Mouse (Mus musculus) cerebral cortex, adult 2 months (tissue): ENCODE data around the gene Olfr763.

Source experiments
- WGBS: fragments of 180-500 bp; shearing (Covaris S2); methylation state at CpG from one replicate; pipeline ENCODE4 v1.1.7; 2018; 5-methylcytosine and 5-hydroxymethylcytosine counted together

Gene Olfr763

GRCm38 (mm10) chr10:129010288-129010841 lies at the start of gene Olfr763:
Gene Olfr763, plus strand, starts transcription at chr10:129010791.
- 49% methylated on average over 2 of the region's 2 CpGs for WGBS

DNA sequence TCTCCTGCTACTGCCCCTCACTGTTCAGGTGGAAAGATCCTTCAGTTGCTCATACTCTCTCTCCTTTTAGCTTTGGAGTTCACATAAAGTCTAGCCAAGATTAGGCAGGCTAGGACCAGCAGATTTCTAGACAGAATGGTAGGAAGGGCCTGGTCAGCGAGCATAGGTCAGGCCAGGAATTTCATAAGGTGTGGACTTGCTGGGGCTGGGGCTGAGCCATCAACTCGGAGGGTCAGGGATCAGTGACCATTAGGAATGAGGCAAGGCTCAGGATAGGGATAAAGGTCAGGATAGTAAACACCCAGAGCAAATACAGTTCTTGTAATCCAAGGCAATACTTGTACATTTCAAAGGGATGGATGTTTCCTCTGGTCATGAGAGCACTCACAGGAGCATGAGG lies 45.6 kb upstream of the Olfr763 start:
- 78% methylated on average over 2 of the region's 2 CpGs for WGBS

- 91% methylated on average over 6 of the region's 6 CpGs for WGBS
Observed at GRCm38 (mm10) chr10:128965871-128966270, 44.7 kb upstream of the Olfr763 start.

- 61% methylated on average over 1 of the region's 1 CpGs for WGBS
Observed at GRCm38 (mm10) chr10:128968341-128968749, 42.2 kb upstream of the Olfr763 start.

- WGBS: 51% methylated on average over 1 of the region's 1 CpGs
Observed at GRCm38 (mm10) chr10:128970740-128971250, 39.8 kb upstream of the Olfr763 start.

DNA sequence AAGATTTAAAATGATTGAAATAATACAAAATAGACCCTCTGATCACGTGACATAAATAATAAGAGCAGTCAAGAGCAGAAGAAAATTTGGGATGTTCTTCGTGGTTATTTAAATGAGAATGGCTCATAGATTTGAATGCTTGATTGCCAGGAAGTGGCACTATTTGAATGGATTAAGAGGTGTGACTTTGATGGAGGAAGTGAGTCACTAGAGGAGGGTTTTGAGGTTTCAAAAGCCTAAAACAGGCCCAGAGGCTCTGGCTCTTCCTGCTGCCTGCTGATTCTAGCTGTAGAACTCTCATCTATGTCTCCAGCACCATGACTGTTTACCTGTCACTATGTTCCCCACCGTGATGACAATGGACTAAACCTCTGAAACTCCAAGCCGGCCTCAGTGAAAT lies 37.8 kb upstream of the Olfr763 start:
- 81% methylated on average over 4 of the region's 4 CpGs for WGBS

DNA sequence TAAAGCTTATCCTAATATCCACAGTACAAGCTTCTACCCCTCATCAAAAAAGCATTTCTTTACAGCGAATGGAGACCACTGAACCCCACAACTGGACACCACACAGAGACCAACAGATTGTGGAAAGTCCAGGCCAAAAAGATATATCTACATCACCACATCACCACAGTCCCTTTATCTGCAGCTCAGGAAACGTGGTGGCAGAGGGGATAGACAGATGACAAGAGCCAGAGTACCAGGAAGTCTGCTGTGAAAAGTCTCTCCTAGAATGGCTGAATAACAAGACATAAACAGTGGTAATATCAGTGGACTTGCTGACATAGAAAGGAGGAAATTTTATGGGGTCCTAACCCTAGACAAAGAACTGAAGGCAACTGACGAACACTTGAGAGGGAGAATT lies 34.2 kb upstream of the Olfr763 start:
- WGBS: 91% methylated on average over 3 of the region's 3 CpGs

GRCm38 (mm10) chr10:128977522-128978114 lies 33.0 kb upstream of the Olfr763 start:
- 13% methylated on average over 9 of the region's 9 CpGs for WGBS

DNA sequence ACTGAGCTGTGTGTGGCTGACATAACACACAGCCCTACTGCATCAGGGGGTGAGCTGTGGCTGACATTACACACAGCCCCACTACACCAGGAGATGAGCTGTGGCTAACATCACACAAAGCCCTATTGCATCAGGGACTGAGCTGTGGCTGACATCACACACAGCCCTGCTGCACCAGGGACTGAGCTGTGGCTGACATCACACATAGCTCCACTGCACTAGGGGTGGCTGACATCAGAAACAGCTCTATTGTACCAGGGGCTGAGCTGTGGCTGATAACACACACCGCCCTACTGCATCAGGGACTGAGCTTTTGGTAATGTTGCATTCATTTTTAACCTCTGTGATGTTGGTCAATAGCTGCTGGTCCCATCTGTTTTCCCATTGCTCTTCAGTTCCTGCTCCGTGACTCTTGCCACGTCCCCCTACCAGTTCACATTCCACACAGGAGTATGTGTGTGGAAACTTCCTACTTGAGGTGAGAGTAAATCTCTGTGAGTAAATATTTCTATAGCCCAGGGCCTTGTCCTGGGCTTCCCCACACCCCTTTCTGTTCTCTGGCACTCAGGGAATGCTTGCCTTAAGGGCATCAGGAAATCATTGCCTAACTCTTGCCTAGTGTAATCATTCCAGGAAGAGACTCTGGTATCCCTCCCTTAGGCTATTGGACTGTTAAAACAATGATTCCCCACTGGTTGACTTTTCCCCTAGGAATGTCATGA lies 29.8 kb upstream of the Olfr763 start:
- 89% methylated on average over 3 of the region's 3 CpGs for WGBS

DNA sequence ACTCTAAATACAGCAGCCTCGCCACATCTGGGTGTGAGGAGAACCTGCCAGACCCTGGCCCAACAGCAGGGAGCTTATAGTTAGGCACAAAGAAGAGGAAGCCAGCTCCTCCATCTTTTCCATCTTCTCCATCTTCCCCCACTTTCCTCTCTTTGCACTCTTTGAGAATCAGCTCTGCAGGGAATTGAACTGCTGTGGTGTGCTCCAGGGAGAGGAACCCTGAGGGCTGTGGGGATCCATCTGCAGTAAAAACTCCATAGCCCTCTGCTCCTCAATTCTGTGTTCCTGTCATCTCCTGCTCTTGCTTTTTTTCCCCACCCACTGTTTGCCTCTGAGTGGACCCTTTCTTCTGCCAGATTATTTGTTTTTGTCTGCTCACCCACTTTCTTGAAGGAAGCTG lies 21.5 kb upstream of the Olfr763 start, which contains the start of gene Olfr9:
Gene Olfr9, plus strand, starts transcription at position 301 of the 400 bp plus-strand sequence.
- 63% methylated on average over 1 of the region's 1 CpGs for WGBS

- WGBS: 73% methylated on average over 7 of the region's 10 CpGs
Observed at GRCm38 (mm10) chr10:128990129-128990850, 20.3 kb upstream of the Olfr763 start.

DNA sequence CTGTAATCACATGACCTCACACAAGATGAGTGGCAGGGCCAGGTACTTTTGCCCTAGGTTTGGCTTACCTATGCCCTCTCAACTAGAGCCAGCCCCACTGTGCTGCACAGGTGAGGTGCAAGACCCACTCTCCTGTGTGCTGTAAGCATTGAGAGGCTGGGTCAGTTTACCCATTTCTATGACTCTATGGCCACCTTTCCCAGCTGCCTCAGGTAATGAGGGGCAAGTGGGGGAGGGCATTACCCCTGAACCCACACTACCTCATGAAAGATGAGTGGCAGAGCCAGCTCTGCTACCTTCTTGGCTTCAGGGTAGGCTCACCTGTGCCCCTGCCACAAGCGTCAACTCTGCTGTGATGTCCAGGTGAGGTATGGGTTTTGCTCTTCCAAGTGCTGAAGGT lies 14.8 kb upstream of the Olfr763 start:
- WGBS: 97% methylated on average over 1 of the region's 1 CpGs

DNA sequence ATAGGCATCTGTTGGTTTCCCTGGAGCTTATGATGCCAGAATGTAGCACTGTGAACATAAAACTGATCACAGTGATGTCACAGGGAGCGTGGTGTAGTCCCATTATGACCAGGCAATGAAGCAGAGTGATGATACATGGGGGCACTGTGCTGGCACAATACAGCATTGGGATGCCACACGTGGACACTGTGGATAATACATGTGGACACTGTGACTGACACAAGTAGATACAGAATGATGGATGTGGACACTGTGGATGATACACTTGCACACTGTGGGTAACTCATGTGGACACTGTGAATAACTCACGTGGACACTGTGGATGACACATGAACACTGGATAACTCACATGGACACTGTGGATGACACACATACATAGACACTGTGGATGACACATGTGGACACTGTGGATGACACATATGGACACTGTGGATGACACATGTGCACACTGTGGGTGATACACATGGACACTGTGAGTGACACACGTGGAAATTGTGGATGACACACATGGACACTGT lies 14.0 kb upstream of the Olfr763 start:
- WGBS: 80% methylated on average over 4 of the region's 4 CpGs

- 77% methylated on average over 14 of the region's 14 CpGs for WGBS
Observed at GRCm38 (mm10) chr10:129004032-129004920, 6.3 kb upstream of the Olfr763 start.

GRCm38 (mm10) chr10:129011511-129011910 lies 920 bp downstream of the Olfr763 start:
- WGBS: 72% methylated on average over 2 of the region's 5 CpGs

- WGBS: 62% methylated on average over 3 of the region's 3 CpGs
Observed at GRCm38 (mm10) chr10:129026018-129026662, 15.5 kb downstream of the Olfr763 start.

- 89% methylated on average over 2 of the region's 2 CpGs for whole genome bisulfite sequencing
Observed at GRCm38 (mm10) chr10:129028343-129028742, 17.8 kb downstream of the Olfr763 start.

DNA sequence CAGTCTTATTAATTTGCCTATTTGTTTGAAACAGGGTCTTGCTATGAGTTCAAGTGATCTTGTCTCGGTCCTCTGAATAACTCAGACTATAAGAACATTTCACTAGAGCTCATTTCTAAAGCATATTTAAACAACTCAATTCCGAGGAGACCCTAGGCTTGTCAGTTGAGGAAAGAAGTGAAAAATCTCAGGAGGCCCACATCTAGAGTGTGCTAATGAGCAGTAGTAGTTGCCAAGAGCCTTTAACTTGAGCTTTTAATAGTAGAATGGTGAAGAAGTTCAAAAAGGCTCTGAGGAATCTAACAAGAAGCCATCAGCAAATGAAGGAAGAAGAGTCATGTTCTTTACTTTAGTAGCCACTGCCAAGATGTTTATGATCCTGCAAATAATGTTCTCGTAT lies 29.2 kb downstream of the Olfr763 start, which contains the start of gene Olfr764-ps1:
Gene Olfr764-ps1, minus strand, starts transcription at position 101 of the 400 bp plus-strand sequence.
- 75% methylated on average over 3 of the region's 3 CpGs for WGBS

DNA sequence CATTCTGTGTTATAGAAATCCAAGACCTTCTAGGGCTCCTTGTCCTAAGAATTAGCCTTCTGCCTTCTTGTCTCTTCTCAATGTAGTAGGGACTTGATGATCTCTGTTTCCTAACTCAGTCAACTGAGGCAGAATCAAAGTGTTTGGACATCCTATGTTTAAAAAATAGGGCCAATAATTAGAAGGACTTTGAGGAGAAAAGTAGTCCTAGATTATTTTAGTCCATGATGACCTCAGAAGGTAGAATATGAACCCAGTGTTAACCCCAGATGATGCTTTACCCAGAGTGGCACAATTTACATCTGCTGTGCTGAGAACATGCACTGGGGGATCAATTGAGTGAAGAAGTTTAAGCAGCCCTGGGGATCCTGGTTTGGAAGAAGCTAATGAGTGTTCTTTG lies 39.3 kb downstream of the Olfr763 start, which contains the start of gene Olfr765:
Gene Olfr765, minus strand, starts transcription at position 101 of the 400 bp plus-strand sequence.

